Mouse (Mus musculus) lung, postnatal 0 days (tissue): Measurements from ENCODE around the gene Erich4.

ENCODE experiments used
- CTCF ChIP-seq: IDR thresholded peaks from 2 replicates; pipeline ENCODE4 v1.5.1; 2016; ENCODE audit warnings: antibody characterized with exemption, mild to moderate bottlenecking
- EP300 ChIP-seq: IDR thresholded peaks from 2 replicates; pipeline ENCODE4 v1.6.1; 2016; ENCODE audit warnings: antibody characterized with exemption, mild to moderate bottlenecking, control low read depth

DNA sequence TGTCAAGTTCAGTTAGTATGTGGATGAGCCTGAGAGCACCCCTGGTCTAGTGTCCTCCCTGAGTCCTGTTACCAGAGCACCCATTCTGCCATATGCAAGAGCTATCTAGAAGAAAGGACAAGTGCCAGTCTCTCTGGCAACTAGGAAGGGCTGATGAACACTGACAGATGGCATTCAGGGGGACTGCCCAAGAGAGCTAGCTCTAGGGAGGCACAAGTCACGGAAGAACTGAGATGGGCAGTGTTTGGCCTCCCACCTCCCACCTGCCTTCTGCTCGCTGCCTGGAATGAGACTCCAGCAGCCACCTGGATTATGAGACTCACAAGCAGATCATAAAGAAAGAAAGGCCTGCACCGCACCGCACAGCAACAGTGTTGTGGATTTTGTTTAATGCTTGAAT lies 24.1 kb upstream of the Erich4 start:
- TF ChIP-seq CTCF (no peak), EP300 (no peak)
